Mouse (Mus musculus): ENCODE results near the gene Cpsf2.

- TF ChIP-seq CTCF (IDR thresholded peaks at IDR 0.05; ENCODE audit: control insufficient read depth, insufficient read depth, low read length), result no peak
- TF ChIP-seq POLR2A (IDR thresholded peaks at IDR 0.05; ENCODE audit: borderline replicate concordance, control insufficient read depth, low read depth, low read length), result no peak
Measured at GRCm38 (mm10) chr12:101975167-101975600, 604 bp upstream of the Cpsf2 start.

All from bone marrow, adult 2 months (tissue).